Mouse (Mus musculus) brain, adult 2 months (tissue): ENCODE measurements around the gene Gars.
A peak's percentile ranks its signal among the peaks of the same experiment; 100 is the strongest.

ENCODE experiments used
- DNase-seq: peaks from one replicate; pipeline ENCODE4 v3.0.0; 2011; ENCODE audit warnings: low read depth, low spot score

The Gars gene

DNA sequence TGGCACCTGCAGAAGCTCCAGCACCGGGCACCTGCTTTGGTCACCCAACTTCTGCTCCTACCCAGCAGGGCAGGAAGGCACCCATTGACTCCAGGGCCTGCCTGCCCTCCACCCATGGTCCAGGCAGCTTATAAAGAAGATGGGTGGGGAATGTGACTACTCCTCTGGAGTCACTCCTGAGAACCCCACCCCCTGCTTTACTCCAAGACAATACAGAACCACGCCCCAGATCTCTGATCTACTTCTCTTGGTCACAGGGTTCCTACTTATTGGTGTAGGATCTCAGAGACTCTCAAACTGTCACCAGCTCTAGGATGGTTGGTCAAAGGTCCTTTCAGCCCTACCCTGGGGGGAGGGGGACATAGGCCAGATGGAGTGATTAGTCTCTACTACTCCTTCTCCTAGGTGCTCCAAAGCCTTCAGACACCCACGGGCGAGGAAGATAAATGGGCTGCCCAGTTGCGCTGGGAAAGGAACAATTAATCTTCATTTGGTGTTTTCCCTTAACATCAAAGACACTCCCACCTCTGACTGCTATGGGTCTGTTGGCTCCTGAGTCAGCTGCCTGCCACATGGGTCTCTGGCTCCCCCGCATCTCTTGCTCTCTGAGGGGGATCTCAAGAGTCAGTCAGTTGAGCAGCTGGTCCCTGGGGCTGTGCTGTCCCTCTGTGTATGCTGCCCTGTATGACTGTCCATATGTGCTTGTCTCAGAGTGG lies 55.8 kb downstream of the Gars start:
- peak; percentile 29 for DNase-seq

DNA sequence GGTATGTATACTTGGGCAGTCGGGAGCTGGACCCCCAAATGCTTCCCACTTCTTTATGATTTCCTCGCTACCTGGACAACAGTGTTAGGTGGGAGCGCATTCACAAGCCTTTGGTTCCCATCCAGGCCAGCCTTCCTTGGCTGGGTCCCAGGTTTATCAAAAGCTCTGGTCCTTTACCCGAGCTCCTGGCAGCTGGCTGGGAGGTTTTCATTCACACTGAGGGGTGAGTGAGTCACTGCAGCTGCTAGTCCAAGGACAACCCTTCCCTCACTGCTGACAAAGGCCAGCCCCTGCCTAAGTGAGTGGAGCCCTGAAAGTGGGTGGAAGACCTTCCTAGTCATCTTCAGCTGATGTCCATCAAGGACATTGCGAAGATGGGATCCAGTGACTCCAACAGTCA lies 60.2 kb downstream of the Gars start:
- DNase-seq = peak; percentile 63

DNA sequence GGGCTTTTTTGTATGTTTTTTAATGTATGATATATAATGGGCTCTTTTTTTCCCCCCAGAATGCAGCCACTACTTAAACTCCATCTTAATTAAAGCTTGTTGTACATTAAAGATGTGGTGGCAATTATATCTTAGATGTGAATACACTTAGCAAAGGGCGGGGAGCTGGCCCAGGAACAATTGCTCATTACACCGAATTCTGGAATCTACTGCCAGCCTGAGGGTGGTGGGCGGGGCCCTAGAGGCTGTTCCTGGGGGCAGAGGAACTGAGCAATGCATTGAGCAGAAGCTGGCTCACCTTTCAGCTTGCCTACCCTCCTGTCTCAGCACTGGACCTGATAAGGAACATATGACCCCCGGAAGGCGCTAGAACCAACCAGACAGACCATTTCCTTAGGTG lies 60.8 kb downstream of the Gars start:
- DNase-seq = peak; percentile 52

DNA sequence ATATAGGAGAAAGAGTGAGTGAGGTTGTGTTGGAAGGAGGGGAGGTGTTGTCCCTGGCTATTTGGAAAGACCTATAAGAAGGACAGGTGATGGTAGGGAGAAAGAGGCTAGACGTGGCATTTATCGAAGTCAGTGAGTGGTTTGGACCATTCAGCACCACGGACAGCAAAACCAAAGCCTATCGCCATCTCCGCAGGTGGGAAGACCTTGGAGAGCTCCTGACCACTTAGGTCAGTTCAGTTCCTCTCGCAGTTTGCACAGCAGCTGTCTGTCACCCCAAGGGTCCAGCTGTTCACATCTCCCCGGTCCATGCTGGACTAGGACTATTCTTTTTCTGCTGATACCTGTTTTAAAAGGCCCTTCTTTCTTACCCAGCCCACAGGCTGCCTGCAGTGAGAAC lies 70.6 kb downstream of the Gars start:
- no peak for DNase-seq

DNA sequence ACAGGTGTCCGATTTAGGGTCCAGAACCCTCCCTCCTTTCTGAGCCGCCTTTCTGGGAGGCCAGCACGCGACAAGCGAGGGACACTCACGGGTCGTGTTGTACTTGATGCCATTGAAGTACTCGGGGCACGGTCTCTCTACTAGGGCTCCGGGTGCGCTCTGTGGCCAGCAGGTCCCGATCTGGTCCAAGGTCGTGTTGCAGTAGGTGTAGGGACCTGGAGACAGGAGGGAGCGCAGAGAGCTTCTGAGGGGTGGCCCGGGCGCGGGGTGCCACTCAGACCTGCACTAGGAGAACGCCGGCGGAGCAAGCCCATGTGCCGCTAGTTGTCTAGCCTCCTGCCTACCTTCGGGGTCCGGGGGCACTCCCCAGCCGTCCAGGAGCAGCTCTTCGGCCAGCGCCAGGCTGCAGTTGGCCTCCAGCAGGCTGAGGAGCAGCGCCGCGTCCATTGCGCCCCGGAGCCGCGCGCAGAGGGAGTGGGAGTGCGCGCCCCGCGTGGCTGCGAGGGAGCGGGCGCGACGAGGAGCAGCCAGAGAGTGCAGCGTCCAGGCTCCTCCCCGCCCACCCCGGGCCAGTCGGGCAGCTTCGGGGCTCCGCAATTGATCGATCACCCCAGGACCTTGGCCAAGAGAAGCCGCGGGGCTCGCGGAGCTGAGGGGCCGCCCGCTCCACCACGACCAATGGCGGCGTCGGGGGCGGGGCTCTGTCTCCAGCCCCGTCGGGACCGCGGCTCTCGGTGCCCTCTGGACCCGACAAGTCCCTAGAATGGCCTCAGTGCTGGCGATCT lies 79.7 kb downstream of the Gars start:
- no peak for DNase-seq

DNA sequence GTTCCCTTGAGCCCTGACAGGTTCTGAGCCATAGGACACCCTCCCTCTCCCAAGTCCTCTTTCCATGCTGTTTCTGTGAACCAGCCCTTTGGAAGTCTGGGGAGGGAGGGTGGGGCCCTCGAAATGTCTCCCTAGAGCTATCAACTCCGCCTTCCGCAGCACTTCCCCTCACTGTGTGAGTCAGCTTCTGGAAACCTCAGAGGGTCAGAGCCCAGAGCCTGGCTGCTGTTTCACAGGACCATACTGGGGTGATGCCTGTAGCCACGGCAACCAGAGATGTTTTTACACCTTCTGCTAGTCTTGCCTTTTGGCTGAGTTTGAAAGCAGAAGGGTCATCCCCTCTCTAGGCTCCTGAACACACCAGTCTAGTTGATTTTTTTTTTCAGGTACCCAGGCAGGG lies 85.2 kb downstream of the Gars start:
- DNase-seq = peak; percentile 37

DNA sequence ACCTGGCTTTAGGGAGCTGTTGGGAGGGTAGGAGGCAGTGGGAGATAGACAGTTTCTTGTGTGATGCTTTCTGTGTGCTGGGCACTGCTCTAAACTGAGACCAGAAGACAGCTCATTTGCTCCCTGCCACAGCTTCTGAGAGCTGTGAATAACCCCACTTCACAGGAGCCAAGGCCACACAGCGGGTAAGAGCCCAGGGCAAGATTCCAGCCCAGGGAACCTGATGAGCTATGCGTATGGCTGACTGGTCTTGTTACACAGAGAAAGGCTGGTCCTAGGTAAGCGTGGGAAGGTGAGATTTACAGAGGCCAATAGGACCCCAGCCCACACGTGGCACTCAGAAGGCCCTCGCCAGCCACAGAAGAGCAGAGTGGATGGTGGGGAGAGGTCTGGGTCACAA lies 88.8 kb downstream of the Gars start:
- DNase-seq = no peak

DNA sequence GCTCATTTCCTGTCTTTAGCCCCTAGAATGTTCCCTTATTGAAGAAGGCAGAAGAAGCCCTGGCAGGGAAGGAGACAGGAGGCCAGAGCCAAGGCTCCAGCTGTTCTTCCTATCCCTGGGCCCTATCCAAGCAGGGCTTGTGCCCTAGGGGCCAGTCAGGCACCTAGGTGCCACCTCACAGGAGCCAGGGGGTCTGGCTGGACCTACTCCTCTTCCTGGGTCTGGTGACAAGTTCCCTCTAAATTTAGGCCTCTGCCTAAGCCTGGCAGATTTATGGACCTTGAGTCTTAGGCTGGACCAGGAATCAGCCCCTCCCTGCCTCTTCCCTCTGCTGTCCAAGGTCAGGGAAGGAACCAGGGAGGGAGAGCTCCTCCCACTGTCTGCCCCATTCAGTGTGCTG lies 90.6 kb downstream of the Gars start:
- DNase-seq = no peak
